8 mouse cellular contexts compared by ENCODE assay signal in genomic region chr13:67553730-67554129, GRCm38 (mm10). TPM values are rescaled to one million over a fixed set of nuclear protein-coding genes. Genes with fewer than 3 reads are reported as not detected.
DNase-seq lines count a peak whose midpoint lies in the region; ATAC-seq and TF ChIP-seq lines count a peak whose summit lies in the region.

TSS of gene Zfp748 (minus strand) at chr13:67553830.

- intact Hi-C loops in heart, postnatal 25 days (cut with DNase I) = loop anchor here (2.0 to 10.0 kb wide), 4 partner anchors 27 to 491 kb away; partner anchors contain the start of genes Gm26965, Gm28557, Zfp455 and Zfp712

- peak within 1 kb of the TSS; percentile 70 for H3K4me2 ChIP-seq in forebrain, embryonic 15.5 days (replicated peaks)
- H3K4me2 ChIP-seq in liver, postnatal 0 days (ENCODE audit: low read depth, low read length) = peak within 1 kb of the TSS; percentile 73

- TF ChIP-seq EP300 in liver, postnatal 0 days (IDR thresholded peaks at IDR 0.05; ENCODE audit: low read depth) = no peak

- H3K36me3 ChIP-seq in heart, embryonic 10.5 days = no peaks in the 10 kb centered on the region
- H3K36me3 ChIP-seq in forebrain, embryonic 15.5 days = no peaks in the 10 kb centered on the region
- H3K36me3 ChIP-seq in liver, postnatal 0 days (replicated peaks; ENCODE audit: insufficient read depth, low read length) = no peaks in the 10 kb centered on the region

- peak within 1 kb of the TSS; percentile 77 for H3K9ac ChIP-seq in forebrain, embryonic 15.5 days (replicated peaks)
- H3K9ac ChIP-seq in liver, postnatal 0 days (replicated peaks) = peak within 1 kb of the TSS; percentile 80

- TF ChIP-seq CTCF in liver, postnatal 0 days (IDR thresholded peaks at IDR 0.05; ENCODE audit: low read depth) = no peak

- H3K27me3 ChIP-seq in heart, embryonic 10.5 days (ENCODE audit: insufficient read depth, poor library complexity, severe bottlenecking) = no peaks in the 10 kb centered on the region
- H3K27me3 ChIP-seq in forebrain, embryonic 15.5 days = no peaks in the 10 kb centered on the region
- no peaks in the 10 kb centered on the region for H3K27me3 ChIP-seq in liver, postnatal 0 days (ENCODE audit: insufficient read depth, low read length)

- peaks cover 6% of the 10 kb centered on the region for H3K4me1 ChIP-seq in heart, embryonic 10.5 days
- H3K4me1 ChIP-seq in forebrain, embryonic 15.5 days = peaks cover 23% of the 10 kb centered on the region
- H3K4me1 ChIP-seq in liver, postnatal 0 days (ENCODE audit: insufficient read depth) = peaks cover 14% of the 10 kb centered on the region

- WGBS in heart, embryonic 10.5 days = 81% methylated on average over 4 of the region's 4 CpGs
- 82% methylated on average over 4 of the region's 4 CpGs for WGBS in forebrain, embryonic 15.5 days
- WGBS in liver, postnatal 0 days (ENCODE audit: insufficient replicate concordance) = 71% methylated on average over 4 of the region's 4 CpGs

- no peaks in the 10 kb centered on the region for H3K9me3 ChIP-seq in heart, embryonic 10.5 days
- no peaks in the 10 kb centered on the region for H3K9me3 ChIP-seq in forebrain, embryonic 15.5 days
- no peaks in the 10 kb centered on the region for H3K9me3 ChIP-seq in liver, postnatal 0 days (ENCODE audit: low read length)

- ATAC-seq in CD4-positive, CD25-positive, alpha-beta regulatory T cell, adult 4 months = no peak
- ATAC-seq in forebrain, embryonic 15.5 days (replicated peaks) = no peak
- ATAC-seq in liver, postnatal 0 days = no peak

- peak within 1 kb of the TSS; percentile 96 for H3K27ac ChIP-seq in heart, embryonic 10.5 days
- peak within 1 kb of the TSS; percentile 76 for H3K27ac ChIP-seq in forebrain, embryonic 15.5 days (replicated peaks)
- peak within 1 kb of the TSS; percentile 79 for H3K27ac ChIP-seq in liver, postnatal 0 days (ENCODE audit: low read depth)

- DNase-seq in heart, embryonic 10.5 days (ENCODE audit: low spot score) = no peak
- no peak for DNase-seq in heart, postnatal 25 days (ENCODE audit: low spot score)
- no peak for DNase-seq in liver, postnatal 0 days
- no peak for DNase-seq in frontal cortex, postnatal 25 days (ENCODE audit: low spot score in 2 of 2)
- no peak for DNase-seq in urinary bladder, adult 18-20 months (ENCODE audit: low spot score in 2 of 2)
- DNase-seq in kidney, adult 18-20 months = no peak

- H3K4me3 ChIP-seq in heart, embryonic 10.5 days = peak within 1 kb of the TSS; percentile 86
- peak within 1 kb of the TSS; percentile 81 for H3K4me3 ChIP-seq in forebrain, embryonic 15.5 days
- peak within 1 kb of the TSS; percentile 74 for H3K4me3 ChIP-seq in liver, postnatal 0 days (ENCODE audit: low read depth, low read length)

RNA-seq across cellular contexts. Expression of gene Zfp748, which starts in this region (rescaled TPM):
- polyA plus RNA-seq in heart, embryonic 10.5 days (2016; fragmentation: Nextera tagmentation; extraction: Ambion mirVana) = 11.4 and 11.7 TPM in 2 replicates
- total RNA-seq in heart, postnatal 25 days (2021) = 1 to 10 TPM; 3.5 to 3.9 TPM
- 10 to 100 TPM; 19.6 TPM for polyA plus RNA-seq in CD4-positive, CD25-positive, alpha-beta regulatory T cell, adult 4 months (2017; shearing (Covaris generic))
- 15.3 and 16.2 TPM in 2 replicates for polyA plus RNA-seq in forebrain, embryonic 15.5 days (2015; fragmentation: Nextera tagmentation; extraction: Ambion mirVana)
- polyA plus RNA-seq in liver, postnatal 0 days (2015; fragmentation: Nextera tagmentation; extraction: Ambion mirVana) = 1.6 and 1.9 TPM in 2 replicates
